Mouse (Mus musculus) brain, embryonic 14.5 days (tissue): Measurements from ENCODE around the gene Ripk3.

Source experiments
- CTCF ChIP-seq: fragments of 200-500 bp; IDR thresholded peaks from 2 replicates; pipeline ENCODE4 v1.5.1; 2012; ENCODE audit warnings: inconsistent platforms, mild to moderate bottlenecking, moderate library complexity, borderline replicate concordance; ENCODE audit not compliant: insufficient read depth, insufficient read length; ENCODE audit errors: extremely low read depth
- POLR2A ChIP-seq: fragments of 200-500 bp; IDR thresholded peaks from 2 replicates; pipeline ENCODE4 v1.6.1; 2012; ENCODE audit warnings: mild to moderate bottlenecking, inconsistent platforms, borderline replicate concordance; ENCODE audit not compliant: poor library complexity, insufficient read depth, insufficient read length, severe bottlenecking; ENCODE audit errors: extremely low read depth

DNA sequence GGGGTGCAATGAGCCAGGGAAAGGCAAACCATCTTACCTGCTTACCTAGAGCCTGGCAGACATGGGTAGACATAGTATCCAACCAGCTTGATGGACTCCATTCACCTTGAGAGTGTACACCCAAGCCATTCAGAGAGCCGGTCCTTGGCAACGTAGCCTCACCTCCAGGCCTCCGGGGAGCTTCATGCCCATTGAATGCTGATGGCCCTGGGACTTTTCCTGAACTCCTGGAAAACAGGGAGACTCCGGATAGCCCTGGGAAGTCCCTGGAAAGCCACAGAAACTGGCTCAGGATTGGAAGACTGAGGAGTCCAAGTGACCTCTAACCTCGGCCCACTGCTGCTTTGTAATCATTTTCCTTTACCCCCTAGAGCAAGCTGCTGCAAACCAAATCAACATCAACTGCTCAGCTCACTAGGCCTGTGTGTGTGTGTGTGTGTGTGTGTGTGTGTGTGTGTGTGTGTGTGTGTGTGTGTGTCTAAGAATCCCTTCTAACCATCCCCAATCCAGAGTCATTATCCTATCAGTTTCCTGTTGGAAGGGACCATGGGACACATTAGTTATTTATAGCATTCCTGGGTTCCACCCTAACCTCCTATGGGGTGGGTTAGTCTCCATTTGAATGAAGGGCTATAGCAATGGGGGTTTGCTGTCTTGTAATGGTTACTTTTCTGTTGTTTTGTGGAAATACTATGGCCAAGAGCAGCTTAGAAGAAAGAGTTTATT, 46.3 kb upstream of the Ripk3 start:
- no peak for TF ChIP-seq CTCF
- no peak for TF ChIP-seq POLR2A
